Mouse (Mus musculus) A20 (cell line): Measurements from ENCODE around the gene Adgra3.

ENCODE experiments used
- DNase-seq: peaks from one replicate; pipeline ENCODE4 v3.0.0-alpha.2; 2011; ENCODE audit warnings: low read depth, low spot score

Adgra3 gene

GRCm38 (mm10) chr5:50058421-50059286 lies at the start of gene Adgra3:
Gene Adgra3 (minus strand): TSS chr5:50059006.
- no peak for DNase-seq

DNA sequence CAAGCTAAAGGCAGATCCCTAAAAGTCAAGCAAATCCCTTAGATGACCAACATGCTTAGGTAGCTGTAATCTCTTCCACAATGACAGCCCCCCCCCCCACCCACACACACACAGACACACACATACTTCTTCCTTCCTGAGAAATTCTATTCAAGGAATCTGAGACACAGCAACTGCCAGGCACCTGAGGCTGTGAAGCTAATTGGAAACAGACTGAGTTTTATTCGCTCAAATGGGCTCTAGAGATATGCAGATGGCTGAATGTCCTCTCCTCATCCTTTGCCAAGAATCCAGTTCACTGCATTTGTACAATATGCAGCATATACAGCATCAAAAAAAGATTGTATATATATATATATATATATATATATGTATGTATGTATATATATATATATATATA lies 24.6 kb upstream of the Adgra3 start:
- DNase-seq, result no peak

DNA sequence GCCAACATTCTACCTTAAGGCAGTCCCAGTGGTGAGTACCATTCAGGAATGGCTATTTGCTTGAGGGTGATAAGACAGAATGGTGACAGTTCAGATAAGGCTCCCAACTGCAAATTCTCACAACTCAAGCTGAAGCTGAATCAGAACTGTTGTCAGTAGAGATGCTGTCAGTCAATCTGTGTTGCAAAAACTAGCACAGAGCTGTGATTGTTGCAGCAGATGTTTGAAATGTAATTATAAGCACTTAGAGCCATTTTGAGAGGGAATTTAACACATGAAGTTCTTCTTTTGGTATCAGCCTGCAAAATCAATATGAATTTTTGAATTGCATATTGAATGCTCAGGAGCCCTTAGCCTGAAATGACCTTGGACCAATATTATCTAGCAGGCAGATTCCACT lies 15.4 kb upstream of the Adgra3 start:
- DNase-seq, result no peak

DNA sequence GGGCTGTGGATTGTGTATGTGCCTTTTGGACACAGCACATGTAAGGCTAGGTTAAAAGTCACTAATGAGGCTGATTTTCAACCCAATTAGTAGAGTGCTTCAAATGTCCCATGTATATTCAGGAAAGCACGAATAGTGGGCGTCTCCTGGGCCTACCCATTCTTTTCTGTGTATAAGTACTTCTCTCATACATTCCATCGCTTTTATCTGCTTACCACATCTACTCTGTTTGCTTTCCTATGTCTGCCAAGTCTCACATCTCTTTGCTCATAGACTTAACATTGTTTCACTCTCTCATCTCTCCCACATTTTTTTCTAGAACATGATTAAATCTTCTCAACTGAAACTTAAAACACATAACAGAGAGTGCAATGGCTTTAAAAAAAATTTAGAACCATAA lies 5.4 kb upstream of the Adgra3 start:
- no peak for DNase-seq

DNA sequence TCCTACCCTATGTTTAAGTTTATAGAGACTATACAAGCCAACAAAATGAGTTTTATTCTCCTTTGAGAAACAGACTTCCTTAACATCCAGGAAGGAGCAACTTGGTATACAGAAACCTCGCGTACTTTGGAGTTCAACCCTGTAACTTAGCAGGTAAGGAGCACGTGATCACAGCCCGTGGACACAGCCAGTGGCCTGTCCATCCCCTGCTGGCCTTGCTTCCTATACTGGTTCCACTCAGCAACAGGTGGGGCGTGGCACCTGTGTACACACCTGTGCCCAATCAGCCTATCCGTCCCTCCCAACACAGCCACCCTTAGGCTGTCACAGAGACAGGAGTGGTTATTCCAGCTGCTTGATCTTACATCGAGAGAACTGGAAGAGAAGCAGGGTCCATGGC lies 780 bp upstream of the Adgra3 start:
- no peak for DNase-seq

DNA sequence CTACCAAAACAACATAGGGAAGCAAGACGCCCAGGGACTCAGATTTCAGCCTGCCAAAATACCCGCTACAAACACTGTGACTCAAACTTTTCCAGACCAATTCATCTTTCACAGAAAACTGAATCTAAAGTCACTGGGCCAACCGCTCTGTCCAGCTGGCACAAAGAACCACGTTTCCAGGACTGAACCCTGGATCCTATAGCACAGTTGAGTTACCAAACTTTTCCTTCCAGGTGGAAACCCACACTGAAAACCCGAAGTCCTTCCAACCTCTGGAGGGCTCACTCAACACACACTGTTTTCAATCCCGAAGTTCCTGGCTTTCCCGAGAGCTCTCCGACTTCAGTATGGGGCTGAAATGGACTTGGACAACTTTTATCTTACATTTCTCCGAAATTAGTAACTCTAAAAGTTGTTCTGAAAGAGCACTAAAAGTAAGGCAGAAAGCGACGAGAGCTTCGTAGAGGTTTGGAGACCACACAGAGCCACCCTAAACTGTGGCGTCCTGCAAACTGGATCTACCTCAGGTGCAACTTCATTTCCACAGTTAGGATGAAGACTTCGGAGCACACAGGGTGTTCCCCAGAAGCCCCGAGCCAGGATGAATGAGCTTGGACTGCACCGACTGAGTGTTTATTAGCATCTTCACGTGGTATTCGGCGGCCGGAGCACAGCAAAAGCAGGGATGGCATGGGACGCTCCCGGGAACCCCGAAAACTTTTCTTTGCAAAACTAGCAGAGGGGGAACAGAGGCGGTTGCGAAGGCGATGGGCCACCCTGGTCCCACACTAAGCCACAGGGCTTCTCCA lies 990 bp downstream of the Adgra3 start:
- DNase-seq, result no peak

DNA sequence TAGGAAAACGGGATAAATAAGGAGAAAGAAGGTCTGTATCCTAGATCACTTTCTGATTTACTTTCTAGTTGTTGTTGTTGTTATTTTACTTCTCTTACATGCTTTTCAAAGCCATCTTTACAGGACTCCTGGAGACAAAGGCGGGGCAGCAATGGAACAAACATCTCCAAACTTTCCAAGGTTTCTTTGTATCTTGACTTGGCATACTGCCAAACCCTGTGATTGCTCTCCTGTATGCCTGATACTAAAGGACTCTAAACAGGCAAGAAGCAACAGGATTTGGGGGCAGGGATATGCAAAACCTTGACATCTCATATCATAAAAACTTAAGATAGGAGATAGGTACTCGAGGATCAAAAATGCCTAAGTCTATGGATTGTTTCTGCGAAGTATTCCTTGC lies 6.3 kb downstream of the Adgra3 start:
- no peak for DNase-seq

DNA sequence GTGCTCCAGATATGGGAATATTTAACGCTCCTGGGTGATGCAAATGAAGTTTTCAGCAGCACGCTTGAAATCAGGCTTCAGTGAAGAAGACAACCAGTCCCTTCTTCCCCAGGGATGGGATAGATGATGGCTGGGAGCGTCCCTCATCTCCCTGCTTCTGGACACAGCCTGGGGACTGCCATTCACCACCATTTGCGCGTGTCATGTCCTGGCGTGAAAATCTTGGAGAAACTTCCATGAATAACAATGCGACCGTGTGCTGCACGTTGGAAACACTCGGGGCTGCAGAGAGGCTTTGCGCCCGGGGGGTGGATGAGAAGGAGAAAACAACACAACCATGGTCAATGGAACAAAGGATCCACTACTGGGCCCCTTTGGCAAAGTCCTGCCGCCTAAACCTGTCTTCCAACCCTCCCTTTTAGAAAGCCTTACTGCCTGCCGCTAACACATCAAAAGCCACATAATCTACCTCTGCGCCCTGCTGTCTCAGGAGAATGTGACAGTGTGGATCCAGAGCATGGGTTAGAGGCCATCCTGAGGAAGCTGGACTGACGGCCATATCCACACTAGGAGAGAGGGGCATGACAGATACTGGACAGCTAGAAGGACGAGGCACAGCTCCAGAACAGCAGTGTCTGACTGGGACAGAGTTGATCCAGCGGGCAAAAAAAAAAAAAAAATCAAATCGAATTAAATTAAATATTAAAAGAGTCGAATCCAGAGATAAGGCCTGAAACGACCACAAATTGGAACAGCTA lies 8.0 kb downstream of the Adgra3 start:
- no peak for DNase-seq

DNA sequence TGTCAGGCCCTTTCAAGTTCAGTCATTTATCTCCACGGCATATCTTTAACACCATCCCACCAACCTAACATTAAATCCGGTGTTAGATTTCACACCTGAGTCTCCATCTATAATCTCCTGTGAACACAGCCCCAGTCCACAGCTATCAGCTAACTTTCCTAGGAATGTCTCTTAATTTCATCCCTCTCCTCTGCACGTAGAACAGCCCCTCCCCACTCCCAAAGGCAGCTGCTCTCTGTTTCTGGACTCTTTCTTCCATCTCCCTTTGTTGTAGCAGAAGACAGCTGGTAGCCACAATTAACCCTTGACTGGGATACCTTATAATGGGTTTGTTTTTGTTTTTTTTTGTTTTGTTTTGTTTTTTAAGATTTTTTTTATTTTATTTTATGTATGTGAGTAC lies 8.8 kb downstream of the Adgra3 start:
- DNase-seq, result no peak

DNA sequence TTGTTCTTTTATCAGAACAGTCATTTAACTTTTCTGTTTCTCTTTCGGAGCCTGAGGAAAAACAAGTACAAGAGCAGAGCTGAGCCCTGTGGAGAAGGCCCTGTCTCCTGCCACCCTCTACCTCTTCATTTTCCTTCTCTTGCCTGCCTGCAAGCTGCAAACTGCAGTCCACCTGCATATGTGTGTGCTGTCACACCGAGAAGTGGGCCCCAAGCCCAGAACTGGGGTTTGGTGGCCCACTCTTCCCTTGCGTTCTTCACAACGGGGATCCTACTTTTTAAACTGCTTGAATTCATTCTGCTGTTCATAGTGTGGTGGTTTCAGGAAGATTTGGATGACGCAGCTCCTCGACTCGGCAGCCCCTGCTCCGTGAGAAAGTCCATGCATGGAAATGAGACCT lies 9.3 kb downstream of the Adgra3 start:
- DNase-seq, result no peak

- no peak for DNase-seq
Observed at GRCm38 (mm10) chr5:50048960-50049359, 9.8 kb downstream of the Adgra3 start.

- no peak for DNase-seq
Observed at GRCm38 (mm10) chr5:50048271-50048851, 10.4 kb downstream of the Adgra3 start.

GRCm38 (mm10) chr5:50045180-50045579 lies 13.6 kb downstream of the Adgra3 start:
- no peak for DNase-seq

- DNase-seq, result no peak
Observed at GRCm38 (mm10) chr5:50043677-50044076, 15.1 kb downstream of the Adgra3 start.

DNA sequence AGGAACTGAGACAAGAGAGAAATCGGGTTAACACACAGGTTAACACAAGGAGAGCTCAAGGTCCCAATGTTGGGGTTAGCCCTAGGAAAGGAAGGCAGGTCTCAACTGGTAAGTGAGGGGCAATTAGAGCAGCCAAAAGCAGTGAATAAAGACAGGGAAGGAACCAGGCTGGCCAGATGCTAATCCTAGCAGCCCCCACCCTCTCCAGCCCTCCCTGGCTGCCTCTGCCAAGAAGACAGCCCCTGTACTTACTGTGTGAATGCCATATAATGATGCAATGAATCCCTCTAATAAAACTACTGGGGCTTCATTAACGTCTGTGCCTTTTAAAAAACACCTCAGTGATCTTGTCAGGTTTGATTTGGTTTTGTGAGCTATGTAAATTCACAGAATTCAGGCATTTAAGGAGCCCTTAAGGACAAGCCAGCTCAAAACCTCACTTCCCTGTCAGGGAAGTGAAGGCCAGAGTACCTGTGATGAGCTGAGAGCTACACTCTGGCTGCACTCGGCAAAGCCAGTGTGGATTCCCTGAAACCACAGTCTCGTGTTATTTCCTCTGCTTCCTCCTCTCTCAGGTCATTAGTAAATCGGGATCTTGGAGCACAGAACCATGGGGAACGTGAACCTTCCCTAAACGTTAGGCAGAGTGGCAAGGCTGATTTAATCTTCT lies 16.4 kb downstream of the Adgra3 start:
- DNase-seq, result no peak

DNA sequence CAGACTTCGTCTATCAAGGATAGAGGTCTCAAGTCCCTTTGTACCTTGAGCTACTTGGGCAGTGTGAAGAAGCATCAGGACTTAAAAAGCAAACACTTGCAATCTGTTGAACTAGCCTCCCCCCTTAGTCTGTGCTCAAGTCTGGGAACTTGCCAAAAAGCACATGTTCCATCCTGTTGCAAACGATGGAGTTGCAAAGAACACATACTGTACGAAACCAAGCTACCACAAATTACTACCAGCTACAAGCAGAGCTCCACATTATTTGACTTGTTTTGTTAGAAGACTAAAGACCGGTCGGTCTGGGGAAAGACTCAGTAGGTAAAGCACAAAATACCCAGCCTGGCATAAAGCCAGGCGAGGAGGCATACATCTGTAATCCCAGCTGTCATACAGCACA lies 19.3 kb downstream of the Adgra3 start:
- DNase-seq, result no peak

DNA sequence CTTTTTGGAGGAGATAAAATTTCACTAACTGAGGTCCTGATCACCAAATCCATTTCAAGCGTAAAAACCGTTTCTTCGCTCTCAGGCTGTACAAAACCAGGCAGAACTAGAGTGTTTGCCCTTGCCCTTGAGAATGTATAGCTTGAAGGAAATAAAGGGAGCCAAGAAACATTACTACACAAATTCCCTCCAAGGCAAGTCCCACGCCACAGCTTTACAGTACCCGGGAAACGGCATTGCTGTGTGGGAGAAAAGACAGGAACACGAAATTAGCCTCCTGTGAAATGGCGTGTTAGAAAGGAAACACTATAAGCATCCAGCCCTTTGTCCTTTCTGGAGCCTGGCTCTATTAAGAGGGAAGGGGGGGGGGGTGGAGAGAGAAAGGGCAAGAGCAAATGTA lies 21.1 kb downstream of the Adgra3 start:
- no peak for DNase-seq

DNA sequence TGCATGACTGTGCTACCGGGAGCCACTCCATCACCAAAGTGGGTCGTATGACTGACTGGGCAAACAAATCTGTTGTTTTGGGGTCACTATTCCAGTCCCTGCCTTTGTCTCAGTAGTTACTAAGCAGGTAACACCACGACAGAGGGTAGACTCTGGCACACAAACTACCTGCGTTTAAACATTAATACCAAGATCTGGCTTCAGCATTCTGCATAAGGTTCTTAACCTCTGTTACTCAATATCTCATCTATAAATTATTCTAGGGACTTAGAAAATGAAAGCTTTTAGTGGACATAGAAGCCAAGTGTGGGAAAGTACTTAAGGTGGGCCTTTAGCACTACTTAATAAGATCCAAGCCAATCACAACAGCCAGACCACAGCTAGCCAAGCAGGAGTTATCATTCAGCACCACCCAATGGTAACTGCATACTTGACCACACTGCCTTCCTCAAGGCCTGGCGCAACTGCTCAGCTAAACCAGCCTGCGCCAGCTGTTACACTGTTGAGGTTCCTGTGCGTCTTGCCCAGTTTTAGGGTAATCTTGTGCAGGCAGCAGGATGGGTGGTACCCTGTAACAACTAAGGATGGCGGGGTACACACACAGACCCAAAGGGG lies 23.8 kb downstream of the Adgra3 start:
- no peak for DNase-seq

GRCm38 (mm10) chr5:50034231-50034630 lies 24.6 kb downstream of the Adgra3 start:
- no peak for DNase-seq

DNA sequence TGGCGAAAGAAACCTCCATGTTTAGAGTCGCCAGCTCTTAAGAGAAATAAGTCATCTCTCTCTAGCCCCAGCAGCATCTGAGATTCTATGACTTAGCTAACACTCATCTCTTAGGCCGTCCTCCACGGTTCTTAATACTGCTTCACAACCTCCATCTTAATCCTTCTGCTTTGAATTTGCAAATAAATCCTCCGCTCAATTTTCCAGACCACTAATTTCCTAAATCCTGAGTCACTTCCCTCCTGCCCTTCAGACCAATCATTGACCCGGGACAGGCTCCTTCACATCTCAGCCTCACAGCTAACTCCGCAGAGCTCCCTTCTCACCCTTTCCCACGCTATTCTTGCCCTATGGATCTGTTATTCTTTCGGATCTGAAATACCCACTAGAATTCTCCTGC lies 25.1 kb downstream of the Adgra3 start:
- DNase-seq, result no peak

- DNase-seq, result no peak
Observed at GRCm38 (mm10) chr5:50032332-50032731, 26.5 kb downstream of the Adgra3 start.
